Mouse (Mus musculus): Measurements from ENCODE around the gene Tceanc2. TPM values are rescaled to one million over a fixed set of nuclear protein-coding genes. Genes with fewer than 3 reads are reported as not detected.

The Tceanc2 gene
- polyA plus RNA-seq, 1 experiment from 2014 or later, result 22.8 TPM

GRCm38 (mm10) chr4:107139836-107140631 is 38.9 kb downstream of the Tceanc2 start:
- peak overlapping the region; percentile 40; the same call in 1 of the 2 replicates for H3K27ac ChIP-seq (ENCODE audit: low read depth, low read length)
- ATAC-seq (ENCODE audit: low FRiP score) (no peak), DNase-seq (ENCODE audit: low spot score, missing footprints) (no peak)
- H3K9ac ChIP-seq (ENCODE audit: low read length), result peak overlapping the region; percentile 20; the same call in 1 of the 2 replicates
- H3K36me3 ChIP-seq (ENCODE audit: control insufficient read depth, insufficient read depth, low read length), result no peaks in the 10 kb centered on the region
- no peak overlapping the region for H3K4me3 ChIP-seq (ENCODE audit: low read depth, low read length)
- H3K4me2 ChIP-seq, result no peak overlapping the region
- no peaks in the 10 kb centered on the region for H3K27me3 ChIP-seq (ENCODE audit: control insufficient read depth, insufficient read depth, low read length)
- 66% methylated on average over 13 of the region's 13 CpGs for WGBS
- H3K9me3 ChIP-seq (ENCODE audit: control insufficient read depth, low read length), result no peaks in the 10 kb centered on the region
- H3K4me1 ChIP-seq (ENCODE audit: control insufficient read depth, insufficient read depth, low read length), result peaks cover 14% of the 10 kb centered on the region

- H3K36me3 ChIP-seq (ENCODE audit: control insufficient read depth, insufficient read depth, low read length), result no peaks in the 10 kb centered on the region
- H3K4me2 ChIP-seq, result no peak overlapping the region
- no peaks in the 10 kb centered on the region for H3K9me3 ChIP-seq (ENCODE audit: control insufficient read depth, low read length)
- peak overlapping the region; percentile 20 for H3K9ac ChIP-seq (ENCODE audit: low read length)
- H3K4me3 ChIP-seq (ENCODE audit: low read depth, low read length), result no peak overlapping the region
- peaks cover 11% of the 10 kb centered on the region for H3K4me1 ChIP-seq (ENCODE audit: control insufficient read depth, insufficient read depth, low read length)
- peak; percentile 43; the same call in 1 of the 2 replicates for ATAC-seq (ENCODE audit: low FRiP score)
- no peak for DNase-seq (ENCODE audit: low spot score, missing footprints)
- no peaks in the 10 kb centered on the region for H3K27me3 ChIP-seq (ENCODE audit: control insufficient read depth, insufficient read depth, low read length)
- H3K27ac ChIP-seq (ENCODE audit: low read depth, low read length), result peak overlapping the region; percentile 40
- 34% methylated on average over 37 of the region's 37 CpGs for whole genome bisulfite sequencing
Observed at GRCm38 (mm10) chr4:107138948-107139835, 39.7 kb downstream of the Tceanc2 start.

GRCm38 (mm10) chr4:107136531-107136930 is 42.4 kb downstream of the Tceanc2 start:
- H3K4me3 ChIP-seq (ENCODE audit: low read depth, low read length), result no peak overlapping the region
- no peaks in the 10 kb centered on the region for H3K27me3 ChIP-seq (ENCODE audit: control insufficient read depth, insufficient read depth, low read length)
- 48% methylated on average over 3 of the region's 3 CpGs for WGBS
- peaks cover 11% of the 10 kb centered on the region for H3K4me1 ChIP-seq (ENCODE audit: control insufficient read depth, insufficient read depth, low read length)
- no peak overlapping the region for H3K9ac ChIP-seq (ENCODE audit: low read length)
- DNase-seq (ENCODE audit: low spot score, missing footprints), result no peak
- H3K4me2 ChIP-seq, result no peak overlapping the region
- ATAC-seq (ENCODE audit: low FRiP score), result no peak
- no peaks in the 10 kb centered on the region for H3K9me3 ChIP-seq (ENCODE audit: control insufficient read depth, low read length)
- H3K27ac ChIP-seq (ENCODE audit: low read depth, low read length), result no peak overlapping the region
- H3K36me3 ChIP-seq (ENCODE audit: control insufficient read depth, insufficient read depth, low read length), result no peaks in the 10 kb centered on the region

- H3K4me1 ChIP-seq (ENCODE audit: control insufficient read depth, insufficient read depth, low read length), result peaks cover 13% of the 10 kb centered on the region
Observed at GRCm38 (mm10) chr4:107135663-107136062, 43.3 kb downstream of the Tceanc2 start.

GRCm38 (mm10) chr4:107134891-107135290 is 44.0 kb downstream of the Tceanc2 start:
- no peak overlapping the region for H3K4me2 ChIP-seq
- H3K4me1 ChIP-seq (ENCODE audit: control insufficient read depth, insufficient read depth, low read length), result peaks cover 19% of the 10 kb centered on the region
- H3K27ac ChIP-seq (ENCODE audit: low read depth, low read length), result no peak overlapping the region
- 93% methylated on average over 3 of the region's 3 CpGs for WGBS
- ATAC-seq (ENCODE audit: low FRiP score), result no peak
- H3K9ac ChIP-seq (ENCODE audit: low read length), result no peak overlapping the region
- H3K27me3 ChIP-seq (ENCODE audit: control insufficient read depth, insufficient read depth, low read length), result no peaks in the 10 kb centered on the region
- H3K4me3 ChIP-seq (ENCODE audit: low read depth, low read length), result no peak overlapping the region
- no peaks in the 10 kb centered on the region for H3K36me3 ChIP-seq (ENCODE audit: control insufficient read depth, insufficient read depth, low read length)
- DNase-seq (ENCODE audit: low spot score, missing footprints), result no peak
- no peaks in the 10 kb centered on the region for H3K9me3 ChIP-seq (ENCODE audit: control insufficient read depth, low read length)

More at GRCm38 (mm10) chr4:107135663-107136062, 43.3 kb downstream of the Tceanc2 start:
- WGBS, result 83% methylated on average over 5 of the region's 5 CpGs
- Histone ChIP-seq H3K27ac (ENCODE audit: low read depth, low read length) (no peak overlapping the region), H3K4me3 (ENCODE audit: low read depth, low read length) (no peak overlapping the region), H3K9me3 (ENCODE audit: control insufficient read depth, low read length) (no peaks in the 10 kb centered on the region), H3K27me3 (ENCODE audit: control insufficient read depth, insufficient read depth, low read length) (no peaks in the 10 kb centered on the region), H3K36me3 (ENCODE audit: control insufficient read depth, insufficient read depth, low read length) (no peaks in the 10 kb centered on the region), H3K9ac (ENCODE audit: low read length) (no peak overlapping the region), H3K4me2 (no peak overlapping the region)
- no peak for DNase-seq (ENCODE audit: low spot score, missing footprints)
- no peak for ATAC-seq (ENCODE audit: low FRiP score)

- ATAC-seq (ENCODE audit: low FRiP score) (no peak), DNase-seq (ENCODE audit: low spot score, missing footprints) (no peak)
- Histone ChIP-seq H3K36me3 (ENCODE audit: control insufficient read depth, insufficient read depth, low read length) (no peaks in the 10 kb centered on the region), H3K4me1 (ENCODE audit: control insufficient read depth, insufficient read depth, low read length) (peaks cover 39% of the 10 kb centered on the region), H3K4me3 (ENCODE audit: low read depth, low read length) (no peak overlapping the region), H3K9ac (ENCODE audit: low read length) (no peak overlapping the region), H3K9me3 (ENCODE audit: control insufficient read depth, low read length) (no peaks in the 10 kb centered on the region), H3K4me2 (no peak overlapping the region), H3K27ac (ENCODE audit: low read depth, low read length) (no peak overlapping the region), H3K27me3 (ENCODE audit: control insufficient read depth, insufficient read depth, low read length) (no peaks in the 10 kb centered on the region)
- 18% methylated on average over 9 of the region's 9 CpGs for WGBS
Observed at GRCm38 (mm10) chr4:107130534-107130933, 48.4 kb downstream of the Tceanc2 start.

- Histone ChIP-seq H3K9me3 (ENCODE audit: control insufficient read depth, low read length) (no peaks in the 10 kb centered on the region), H3K27me3 (ENCODE audit: control insufficient read depth, insufficient read depth, low read length) (no peaks in the 10 kb centered on the region), H3K27ac (ENCODE audit: low read depth, low read length) (no peak overlapping the region), H3K4me3 (ENCODE audit: low read depth, low read length) (no peak overlapping the region), H3K4me1 (ENCODE audit: control insufficient read depth, insufficient read depth, low read length) (peaks cover 39% of the 10 kb centered on the region), H3K4me2 (no peak overlapping the region), H3K36me3 (ENCODE audit: control insufficient read depth, insufficient read depth, low read length) (no peaks in the 10 kb centered on the region), H3K9ac (ENCODE audit: low read length) (no peak overlapping the region)
- DNase-seq (ENCODE audit: low spot score, missing footprints) (no peak), ATAC-seq (ENCODE audit: low FRiP score) (no peak)
- 76% methylated on average over 8 of the region's 8 CpGs for WGBS
Observed at GRCm38 (mm10) chr4:107129373-107129772, 49.5 kb downstream of the Tceanc2 start.

- WGBS, result 11% methylated on average over 13 of the region's 13 CpGs
- H3K4me3 ChIP-seq (ENCODE audit: low read depth, low read length), result no peak overlapping the region
- no peaks in the 10 kb centered on the region for H3K27me3 ChIP-seq (ENCODE audit: control insufficient read depth, insufficient read depth, low read length)
- DNase-seq (ENCODE audit: low spot score, missing footprints) (peak; percentile 94), ATAC-seq (ENCODE audit: low FRiP score) (peak; percentile 83)
- H3K36me3 ChIP-seq (ENCODE audit: control insufficient read depth, insufficient read depth, low read length), result no peaks in the 10 kb centered on the region
- H3K9ac ChIP-seq (ENCODE audit: low read length), result no peak overlapping the region
- H3K9me3 ChIP-seq (ENCODE audit: control insufficient read depth, low read length), result no peaks in the 10 kb centered on the region
- no peak overlapping the region for H3K4me2 ChIP-seq
- peak overlapping the region; percentile 81 for H3K27ac ChIP-seq (ENCODE audit: low read depth, low read length)
- peaks cover 39% of the 10 kb centered on the region for H3K4me1 ChIP-seq (ENCODE audit: control insufficient read depth, insufficient read depth, low read length)
Observed at GRCm38 (mm10) chr4:107127901-107128669, 50.8 kb downstream of the Tceanc2 start.

Measured in midbrain, embryonic 11.5 days (tissue).